Mouse (Mus musculus) fibroblast of lung, adult 2 months (primary cell): ENCODE results near the gene Pum3.

ENCODE experiments used
- DNase-seq: peaks from one replicate; pipeline ENCODE4 v3.0.0-alpha.2; 2011; ENCODE audit warnings: low read depth

Gene Pum3

DNA sequence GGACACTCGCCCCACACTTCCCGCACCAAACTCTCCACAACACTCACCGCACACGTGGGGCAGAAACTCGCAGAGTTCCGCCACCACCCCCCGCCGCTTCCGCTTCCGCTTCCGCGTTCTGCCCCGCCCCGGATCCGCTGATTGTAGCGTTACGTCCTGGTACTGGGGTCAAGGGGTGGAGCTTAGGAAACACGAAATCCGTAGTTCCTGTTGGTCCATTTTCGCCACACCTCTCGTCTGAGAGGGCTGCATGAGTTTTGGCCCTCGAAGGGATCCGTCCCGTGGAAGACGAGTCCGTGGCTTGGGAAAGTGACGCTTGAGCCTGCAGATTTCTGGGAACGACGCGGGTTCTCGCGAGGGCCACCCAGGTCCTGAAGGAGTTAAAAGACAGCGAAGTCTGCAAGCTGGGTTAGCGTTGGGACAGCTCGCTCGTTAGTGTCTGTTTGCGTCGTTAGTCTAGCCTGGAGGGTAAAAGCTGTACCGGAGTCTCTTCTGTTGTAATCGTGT is at the start of gene Pum3:
Gene Pum3, minus strand, starts transcription at position 81 of the 507 bp plus-strand sequence.
- peak; percentile 98 for DNase-seq

DNA sequence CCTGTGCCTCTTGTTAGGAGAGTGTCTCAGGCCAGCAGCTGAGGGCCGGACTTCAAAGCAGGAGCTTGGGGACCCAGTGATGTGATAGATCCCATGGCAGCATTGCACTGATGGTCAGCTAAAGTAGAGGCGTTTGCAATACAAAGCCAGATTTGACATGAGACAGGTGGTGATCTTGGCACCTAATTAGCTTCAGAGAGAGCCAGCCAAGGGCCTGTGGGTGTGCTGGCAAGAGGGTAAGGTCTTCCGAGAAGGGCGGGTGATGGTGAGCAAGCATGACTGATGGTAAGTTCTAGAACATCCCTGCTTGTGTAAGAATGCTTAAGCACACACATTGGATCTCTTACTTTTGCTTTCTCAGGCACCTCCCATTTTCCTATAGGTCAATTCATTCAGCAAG is 37.1 kb upstream of the Pum3 start:
- no peak for DNase-seq

DNA sequence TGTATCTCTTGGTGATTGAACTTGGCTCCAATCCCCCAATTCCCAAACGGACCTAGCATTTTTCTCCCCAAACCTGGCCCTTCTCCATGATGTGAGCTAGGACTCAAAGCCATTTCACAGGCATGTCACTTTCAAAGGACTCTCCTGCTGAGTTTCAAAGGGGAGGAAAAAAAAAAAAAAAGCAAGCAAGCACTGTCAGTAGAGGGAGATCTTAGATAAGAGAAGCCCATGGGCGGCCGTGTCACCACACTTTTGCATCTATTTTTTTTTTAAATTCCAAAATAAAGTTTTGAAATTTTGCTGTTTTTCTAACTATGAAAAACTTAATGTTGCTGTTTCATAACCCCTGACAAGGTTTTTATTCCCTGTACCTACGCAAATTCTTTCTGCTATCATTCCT is 33.0 kb upstream of the Pum3 start:
- no peak for DNase-seq

DNA sequence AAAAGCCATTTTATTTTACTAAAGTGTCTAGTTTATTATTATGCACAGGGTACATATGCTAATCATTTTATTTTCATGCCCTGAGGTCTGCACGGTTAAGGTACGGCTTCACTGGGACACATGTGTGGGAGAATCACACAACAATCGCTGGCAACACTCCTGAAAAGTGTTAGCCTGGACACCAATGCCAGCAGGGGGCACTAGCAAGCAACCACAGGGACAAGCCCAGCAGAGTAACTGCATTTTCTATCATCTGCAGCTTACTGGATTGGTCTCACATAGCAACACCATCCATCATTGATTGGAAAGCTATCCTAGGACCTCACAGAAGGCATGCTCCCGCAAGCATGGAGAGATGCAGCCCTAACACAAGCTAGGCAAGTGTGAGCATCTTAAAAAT is 20.8 kb upstream of the Pum3 start:
- DNase-seq = no peak

DNA sequence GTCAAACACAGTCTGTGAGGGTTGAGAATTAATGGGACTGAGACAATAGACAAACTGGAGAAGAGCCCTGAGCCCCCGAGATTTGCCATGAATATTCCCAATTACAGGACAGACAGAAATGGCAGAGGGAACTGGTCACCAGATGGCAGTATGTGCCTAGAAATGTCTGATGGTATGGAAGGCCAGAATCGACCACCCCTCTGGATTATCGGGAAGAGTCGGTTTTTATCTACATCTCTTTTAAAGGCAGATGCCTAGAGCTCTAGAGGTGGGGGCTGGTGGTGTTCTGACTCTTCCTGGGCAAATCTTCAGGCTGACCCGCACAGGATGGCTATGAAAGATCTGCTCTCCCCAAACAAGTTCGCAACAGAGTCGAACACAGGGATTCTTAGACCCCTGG is 17.9 kb upstream of the Pum3 start:
- no peak for DNase-seq

DNA sequence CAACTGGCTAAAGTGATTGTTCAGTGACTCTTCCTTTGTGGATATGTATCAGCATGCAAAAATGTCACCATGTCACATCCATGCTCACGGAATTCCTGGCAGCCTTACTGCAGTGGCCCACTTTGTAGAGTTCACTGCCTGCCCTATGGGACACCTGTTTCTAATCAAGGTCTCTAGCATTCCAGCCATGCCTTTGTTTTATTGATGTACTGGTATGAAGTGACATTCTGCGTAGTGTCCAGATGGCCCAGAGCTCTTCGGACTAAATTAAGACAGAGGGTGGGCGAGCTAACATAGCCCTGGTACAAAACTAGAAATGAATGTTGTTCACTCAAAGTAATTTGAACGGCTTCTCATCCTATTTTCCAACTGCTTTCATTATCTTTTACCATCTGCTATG is 11.5 kb upstream of the Pum3 start:
- no peak for DNase-seq

DNA sequence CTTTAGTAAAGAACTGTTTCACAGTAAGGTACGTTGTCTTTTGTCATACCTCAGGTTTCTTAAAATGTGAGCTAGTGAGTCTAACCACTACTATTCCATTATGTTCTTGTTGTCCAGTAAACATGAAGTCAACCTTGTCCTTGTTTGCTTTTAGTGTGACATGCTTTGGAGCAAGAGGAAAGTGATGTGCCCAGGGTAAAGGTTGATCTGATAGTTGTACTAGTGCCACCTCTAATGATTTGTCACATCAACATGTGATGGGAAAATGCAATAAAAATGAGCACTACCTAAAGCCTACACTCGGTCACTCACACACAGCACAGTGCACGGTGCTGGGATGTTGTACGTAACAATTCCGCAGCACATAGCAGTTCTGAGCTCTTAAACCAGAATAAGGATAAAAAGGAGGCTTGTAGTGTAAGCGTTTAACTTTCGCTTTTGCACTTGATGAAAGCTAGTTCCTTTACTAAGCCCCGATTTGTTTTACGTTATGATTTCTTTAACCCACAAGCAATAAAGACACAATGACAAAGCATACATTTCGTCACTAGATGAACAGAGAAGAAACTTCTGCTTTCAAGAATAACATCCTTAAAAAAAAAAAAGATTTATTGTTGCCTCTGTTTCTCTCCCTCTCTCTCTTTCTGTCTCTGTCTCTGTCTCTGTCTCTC is 8.5 kb upstream of the Pum3 start:
- DNase-seq = no peak

DNA sequence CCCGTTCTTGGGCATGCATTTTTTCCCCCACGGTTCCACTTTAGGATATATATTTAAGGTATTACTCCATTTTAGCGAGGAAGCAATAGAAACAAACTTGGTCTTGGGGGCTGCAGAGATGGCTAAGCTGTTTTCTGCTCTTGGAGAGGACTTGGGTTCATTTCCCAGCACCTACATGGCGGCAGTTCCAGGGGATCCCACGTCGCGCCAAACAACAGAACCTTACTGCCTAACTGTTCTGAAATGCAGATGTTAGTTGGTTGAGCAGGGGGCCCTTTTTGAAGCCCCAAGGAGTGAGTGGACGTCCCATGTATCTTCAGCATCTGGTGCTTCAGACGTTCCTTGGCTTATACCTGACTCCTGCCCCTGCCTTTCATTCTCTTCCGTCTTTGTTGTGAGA is 781 bp upstream of the Pum3 start:
- DNase-seq = no peak

DNA sequence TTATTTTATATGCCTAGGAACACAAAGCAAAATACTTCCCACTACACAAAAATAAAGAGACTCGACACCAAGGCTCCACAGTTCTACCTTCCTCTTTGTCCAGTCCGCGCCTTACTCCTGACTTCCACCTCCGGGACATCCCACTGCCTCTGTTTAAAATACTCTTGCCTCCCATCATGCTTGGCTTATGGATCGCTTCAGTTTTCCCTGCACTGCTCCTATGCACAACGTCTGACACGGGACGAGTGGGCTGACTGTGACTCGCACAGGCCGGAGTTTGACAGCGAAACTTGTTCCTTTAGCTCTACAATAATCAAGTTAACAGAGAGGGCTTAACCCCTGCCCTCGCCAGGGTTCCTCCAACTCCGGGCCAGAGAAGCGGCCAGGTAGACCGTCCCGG is 344 bp downstream of the Pum3 start:
- no peak for DNase-seq

DNA sequence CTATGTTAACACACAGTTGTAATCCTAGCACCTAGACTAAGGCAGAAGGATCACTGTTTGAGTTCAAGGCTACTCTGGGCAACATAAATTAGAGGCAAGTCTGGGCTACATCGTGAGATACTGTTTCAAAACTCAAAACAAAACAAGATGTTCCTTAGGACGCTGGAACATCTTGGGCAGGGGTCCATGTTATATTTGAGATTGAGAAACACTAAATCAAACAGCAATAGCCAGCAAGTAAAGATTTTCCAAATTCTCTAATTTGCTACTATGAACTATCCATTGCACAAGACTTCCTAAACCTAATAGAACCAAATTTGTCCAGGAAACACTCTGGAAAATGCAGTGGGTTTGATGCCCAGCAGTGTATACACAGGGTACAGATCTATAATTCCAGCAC is 1.8 kb downstream of the Pum3 start:
- DNase-seq = no peak

DNA sequence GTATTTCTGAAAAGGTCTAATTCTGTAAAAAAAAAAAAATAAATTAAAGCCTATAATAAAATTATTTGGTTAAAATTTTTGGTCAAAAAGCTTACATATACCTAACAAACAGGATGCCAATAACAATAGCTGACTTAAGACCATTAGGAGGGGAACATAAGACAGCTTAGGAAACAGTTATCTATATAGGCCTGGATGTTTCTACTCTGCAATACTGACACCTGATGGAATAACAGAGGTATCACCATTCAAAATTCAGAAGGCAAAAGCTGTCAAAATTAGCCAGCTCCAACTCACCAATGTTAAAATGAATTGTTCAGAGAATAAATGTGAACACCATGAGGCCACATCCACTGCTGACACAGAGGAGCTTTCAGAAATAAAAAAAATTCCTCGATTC is 3.2 kb downstream of the Pum3 start:
- DNase-seq = no peak

DNA sequence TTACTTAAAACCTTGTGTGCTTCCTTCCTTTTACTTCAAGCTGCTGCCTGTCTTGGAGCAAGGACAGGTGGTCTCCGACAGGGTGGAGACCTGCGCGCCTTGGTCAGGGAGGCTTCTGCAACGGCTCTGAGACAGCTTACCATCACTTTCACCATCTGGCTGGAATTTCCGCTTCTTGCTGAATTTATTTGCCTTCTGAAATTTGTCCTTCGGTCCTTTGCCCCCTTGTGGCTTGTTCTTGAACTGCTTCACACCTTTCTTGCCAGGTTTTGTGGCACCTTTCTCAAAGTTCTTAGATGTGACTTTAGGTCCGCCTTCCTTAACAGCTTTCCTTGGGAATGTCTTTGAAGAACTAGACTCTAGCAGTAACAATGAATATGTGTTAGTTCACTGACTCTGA is 4.0 kb downstream of the Pum3 start:
- no peak for DNase-seq

DNA sequence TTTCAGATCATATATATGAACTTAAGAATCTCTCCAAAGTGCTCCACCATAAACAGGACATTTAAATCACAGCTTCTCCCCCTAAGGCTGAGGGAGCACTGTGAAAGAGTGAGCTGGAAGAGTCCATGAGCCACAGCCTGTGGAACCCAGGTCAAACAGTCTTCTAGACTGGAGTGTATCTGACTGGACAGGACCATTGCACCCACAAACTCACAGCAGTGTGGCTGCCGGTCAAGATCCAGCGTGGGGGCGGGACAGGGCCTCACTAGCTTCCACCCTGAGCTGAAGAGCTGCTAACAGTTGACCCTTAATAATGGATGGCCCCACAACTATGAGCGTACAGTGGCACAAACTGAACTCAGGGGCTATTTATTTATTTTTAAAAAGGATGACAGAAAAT is 12.2 kb downstream of the Pum3 start:
- DNase-seq = no peak

DNA sequence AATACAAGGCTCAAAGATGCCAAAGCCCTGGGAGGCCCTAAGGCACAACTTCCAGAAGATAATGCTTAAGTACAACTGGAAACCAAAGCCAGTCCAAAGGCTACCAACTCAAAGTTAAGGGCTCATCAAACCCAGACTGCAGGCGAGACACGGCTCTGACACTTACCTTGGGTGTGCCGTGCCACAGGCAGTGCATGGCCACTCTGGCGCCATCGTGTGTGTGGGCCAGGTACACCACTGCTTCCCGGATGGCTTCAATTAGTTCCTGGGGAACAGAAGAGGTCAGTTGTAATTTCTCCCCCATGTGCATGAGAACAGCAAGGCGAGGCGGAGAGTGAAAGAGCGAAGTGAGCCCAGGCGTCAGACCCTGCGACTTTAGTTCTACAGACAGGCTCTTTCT is 13.1 kb downstream of the Pum3 start:
- DNase-seq = no peak

DNA sequence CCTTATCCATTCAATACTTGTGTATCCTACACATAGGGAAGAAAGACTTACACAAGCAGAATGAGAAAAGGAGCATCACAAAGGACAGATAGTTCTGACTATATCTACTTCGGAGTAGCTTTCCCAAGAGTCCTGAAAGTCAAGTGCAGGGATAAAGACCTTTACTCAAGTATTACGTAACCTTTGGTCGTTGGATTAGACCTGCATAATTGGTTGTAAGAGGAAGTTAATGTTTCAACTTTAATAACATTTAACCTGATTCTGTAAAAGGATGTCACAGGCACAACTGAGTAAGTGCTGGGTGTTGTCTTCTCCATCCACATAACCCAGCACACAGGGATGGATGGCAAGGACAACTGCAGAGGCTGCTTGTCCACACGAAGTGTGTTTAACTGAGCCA is 18.3 kb downstream of the Pum3 start:
- no peak for DNase-seq

DNA sequence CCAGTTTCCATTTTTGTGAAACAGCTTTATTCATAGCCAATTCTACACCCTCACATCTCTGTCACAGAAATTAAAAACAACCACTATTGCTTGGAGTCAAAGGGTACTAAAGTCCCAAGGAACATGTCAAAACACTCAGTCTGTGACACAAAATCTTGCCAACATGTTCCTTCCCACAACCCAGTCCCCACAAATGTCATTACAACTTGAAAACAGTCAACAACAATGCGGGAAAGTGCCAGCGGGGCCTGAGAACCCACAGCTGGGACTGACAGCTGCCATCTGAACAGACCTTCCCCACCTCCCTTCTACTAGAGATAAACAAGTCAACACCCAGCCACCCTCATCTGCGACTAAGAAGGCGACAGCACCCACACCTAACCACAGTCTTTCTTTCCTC is 18.9 kb downstream of the Pum3 start:
- no peak for DNase-seq

DNA sequence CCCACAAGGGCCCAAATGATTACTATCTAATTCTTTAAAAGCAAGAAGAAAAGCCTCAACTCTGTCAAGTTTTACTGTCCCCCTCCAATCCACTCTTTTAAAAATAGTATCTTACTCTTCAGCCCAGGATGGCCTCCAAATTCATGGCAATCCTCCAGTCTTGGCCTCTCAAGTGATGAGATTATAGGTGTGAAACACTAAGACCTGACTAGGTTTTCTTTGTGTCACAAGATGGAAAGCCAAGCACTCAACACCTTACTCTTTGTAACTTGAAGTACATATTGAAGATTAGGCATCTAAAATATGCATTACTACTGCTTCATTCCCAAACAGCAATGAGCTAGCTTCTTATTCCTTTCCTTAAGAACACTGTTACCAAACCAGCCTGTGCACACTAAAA is 19.8 kb downstream of the Pum3 start:
- no peak for DNase-seq

DNA sequence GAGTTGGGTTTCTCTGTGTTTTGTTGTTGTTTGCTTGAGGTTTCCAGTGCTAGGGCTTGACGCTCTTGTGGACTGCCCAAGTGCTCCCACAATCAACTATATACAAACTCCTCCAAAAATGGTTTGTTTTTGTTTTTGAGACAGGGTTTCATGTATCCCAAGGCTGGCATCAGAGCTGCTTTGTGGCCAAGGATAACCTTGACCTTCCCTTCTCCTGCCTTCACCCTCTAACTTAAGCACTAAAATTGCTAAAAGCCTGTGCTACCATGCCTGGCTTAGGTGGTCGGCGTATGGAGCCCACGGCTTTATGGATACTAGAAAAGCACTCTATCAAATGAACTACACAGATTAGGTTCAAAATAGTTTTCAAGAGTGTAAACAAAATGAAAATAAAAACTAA is 20.4 kb downstream of the Pum3 start:
- DNase-seq = no peak

DNA sequence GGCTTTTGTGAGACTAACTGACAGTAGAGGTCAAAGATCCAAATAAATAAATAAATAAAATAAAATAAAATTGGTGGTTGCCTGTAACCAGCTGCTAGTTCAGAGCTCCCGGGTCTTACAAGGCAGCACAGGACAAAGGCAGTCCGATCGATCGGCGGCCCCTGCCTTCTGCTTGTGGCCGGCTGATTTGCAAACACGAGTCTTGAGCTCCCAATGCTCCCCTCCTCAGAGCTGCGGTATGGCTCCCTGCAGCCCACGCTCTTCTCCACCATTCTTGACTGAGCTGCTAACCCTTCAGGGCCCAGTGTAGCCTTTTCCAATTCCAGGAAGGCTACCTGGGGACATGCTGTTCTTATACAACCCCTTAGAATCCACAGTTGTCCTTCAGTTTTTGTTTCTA is 31.8 kb downstream of the Pum3 start:
- no peak for DNase-seq

DNA sequence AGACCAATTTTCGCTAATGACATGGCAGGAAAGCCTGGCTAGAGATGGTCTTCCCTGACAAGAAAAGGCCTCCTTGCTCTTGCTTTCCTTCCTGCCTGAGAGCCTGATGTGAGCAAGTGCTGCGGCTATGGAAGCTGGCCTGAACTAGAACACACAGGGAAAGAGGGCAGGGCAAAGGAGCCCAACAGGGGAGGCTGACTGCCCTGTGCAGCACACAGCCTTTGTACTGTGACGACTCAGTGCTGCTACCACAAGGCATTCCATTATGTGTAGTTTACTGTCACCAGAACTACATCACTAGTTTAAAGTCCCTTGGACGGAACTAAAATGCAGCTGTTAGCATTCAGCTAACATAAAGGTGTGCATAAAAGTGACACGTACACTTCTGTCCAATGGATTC is 32.4 kb downstream of the Pum3 start:
- no peak for DNase-seq

DNA sequence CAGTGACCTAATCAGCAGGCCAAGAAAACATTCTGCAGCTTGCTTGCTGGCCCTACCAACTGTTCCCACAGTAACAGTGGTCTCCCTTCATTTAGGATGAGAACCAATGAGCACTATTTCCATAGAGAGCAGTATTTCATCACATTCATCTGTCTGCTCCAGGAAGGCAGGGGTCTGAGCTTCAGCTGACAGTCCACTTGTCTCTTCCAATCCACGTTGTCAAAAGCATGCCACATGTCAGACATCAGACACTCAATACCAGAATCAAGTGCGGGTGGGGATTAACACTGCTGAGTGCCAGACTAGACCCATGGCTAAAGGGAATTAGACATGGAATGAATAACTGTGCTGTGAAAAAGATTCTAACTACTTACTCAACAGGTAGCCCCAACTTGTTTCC is 32.9 kb downstream of the Pum3 start:
- DNase-seq = no peak

DNA sequence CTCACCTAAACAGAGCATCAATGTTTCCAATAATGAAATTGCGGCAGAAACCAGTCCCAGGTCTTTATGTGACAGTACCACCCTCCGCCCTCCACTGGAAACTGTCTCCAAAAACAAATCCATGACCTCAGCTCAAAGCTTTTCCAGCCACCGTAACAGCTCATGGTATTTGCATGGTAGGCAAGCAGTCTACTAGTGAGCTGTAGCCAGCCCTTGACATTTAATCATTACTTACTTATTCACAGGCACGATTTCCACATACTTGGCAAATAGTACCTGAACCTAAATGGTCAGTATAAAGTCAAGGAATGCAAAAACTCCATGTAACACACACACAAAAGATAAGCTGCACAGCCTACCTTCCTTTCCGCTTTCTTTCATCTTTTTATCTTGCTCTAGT is 33.7 kb downstream of the Pum3 start:
- DNase-seq = no peak

DNA sequence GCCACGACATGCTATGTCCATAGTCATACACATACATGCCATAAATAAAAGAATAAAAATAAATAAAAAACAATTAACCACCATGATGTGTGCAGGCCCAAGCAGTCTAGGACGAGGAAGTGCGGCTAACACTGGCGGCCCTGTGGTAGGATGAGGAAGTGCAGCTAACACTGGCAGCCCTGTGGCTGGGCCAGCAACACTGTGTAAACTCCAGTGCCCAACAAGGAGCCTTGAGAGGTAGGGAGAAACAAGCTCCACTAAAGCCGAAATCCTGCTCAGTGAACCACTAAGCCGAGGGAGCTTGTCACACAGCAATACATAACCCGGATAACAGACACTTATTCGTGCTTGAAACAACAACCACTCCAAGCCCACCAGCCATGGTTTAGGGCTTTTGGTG is 34.1 kb downstream of the Pum3 start:
- no peak for DNase-seq

DNA sequence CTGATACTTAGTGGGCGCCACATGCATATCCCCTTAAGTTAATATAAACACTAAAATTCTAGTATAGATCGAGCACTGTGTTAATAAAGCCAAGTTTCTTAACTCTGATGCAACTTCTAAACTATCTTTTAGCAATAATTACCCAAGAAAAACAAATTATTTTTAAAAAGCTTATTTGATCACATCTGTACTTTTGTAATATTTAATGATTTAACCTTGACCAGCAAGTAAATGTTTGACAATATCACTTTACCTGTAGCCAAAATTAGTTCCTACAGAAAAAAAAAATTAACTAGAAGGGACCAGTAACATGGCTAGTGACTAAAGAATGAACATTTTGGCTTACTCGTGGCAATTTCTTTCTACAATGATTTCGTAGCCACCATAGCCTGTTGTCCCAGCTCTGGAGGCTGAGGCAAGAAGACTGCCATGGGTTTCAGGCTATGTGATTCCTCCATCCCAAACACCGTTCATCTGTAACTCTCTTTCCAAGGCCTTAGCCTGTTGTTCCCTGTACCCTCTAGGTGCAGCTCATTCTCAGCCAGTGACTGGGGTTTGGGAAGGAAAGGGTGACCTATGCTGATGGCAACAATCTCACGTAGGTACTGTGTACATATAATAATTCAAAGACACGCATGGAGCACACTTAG is 35.2 kb downstream of the Pum3 start:
- no peak for DNase-seq
